Mouse (Mus musculus): Measurements from ENCODE around the gene Cdk5rap1. TPM values are rescaled to one million over a fixed set of nuclear protein-coding genes. Genes with fewer than 3 reads are reported as not detected.
"Not testable (repeated sequence)": the region's sequence is repeated elsewhere in the genome, so short reads cannot be mapped to it uniquely, and the experiment has no call there.

Gene Cdk5rap1
- polyA plus RNA-seq, 1 experiment from 2014 or later = 18.1 TPM

- no peak for TF ChIP-seq CTCF (IDR thresholded peaks at IDR 0.05)
- in situ Hi-C loops (cut with MboI; ENCODE audit: low pct_unique_long_range_greater_than_20kb) = no loop called here
Observed at GRCm38 (mm10) chr2:154379103-154379502, 6.3 kb upstream of the Cdk5rap1 start.

GRCm38 (mm10) chr2:154374807-154375601 lies 2.2 kb upstream of the Cdk5rap1 start:
- TF ChIP-seq CTCF (IDR thresholded peaks at IDR 0.05) = no peak
- DNase-seq (ENCODE audit: low read depth, low spot score) = no peak
- ChIA-PET CTCF (interaction anchor here (1.5 kb wide), 2 partner anchors 15 to 22 kb away, joined by 3 to 11 read pairs; no protein-coding TSS in a partner anchor), POLR2A (no interaction called here)
- ATAC-seq = no peak
- in situ Hi-C loops (cut with MboI; ENCODE audit: low pct_unique_long_range_greater_than_20kb) = loop anchor here (5.0 kb wide), 1 partner anchor 163 kb away; no protein-coding TSS in a partner anchor
- H3K27me3 ChIP-seq = no peaks in the 10 kb centered on the region

More at GRCm38 (mm10) chr2:154379103-154379502, 6.3 kb upstream of the Cdk5rap1 start:
- no peaks in the 10 kb centered on the region for H3K27me3 ChIP-seq
- ChIA-PET POLR2A (no interaction called here), CTCF (interaction anchor here (1.4 kb wide), 1 partner anchor 10 kb away, joined by 3 read pairs; no protein-coding TSS in a partner anchor)
- ATAC-seq (no peak), DNase-seq (ENCODE audit: low read depth, low spot score) (no peak)

GRCm38 (mm10) chr2:154373961-154374632 lies 1.3 kb upstream of the Cdk5rap1 start:
- CTCF ChIA-PET = interaction anchor here (0.7 to 1.5 kb wide), 5 partner anchors 11 to 23 kb away, joined by 3 to 11 read pairs (median 3); no protein-coding TSS in a partner anchor
- H3K27me3 ChIP-seq = no peaks in the 10 kb centered on the region
- POLR2A ChIA-PET = interaction anchor here (1.3 kb wide), 1 partner anchor 16 kb away, joined by 3 read pairs; no protein-coding TSS in a partner anchor
- in situ Hi-C loops (cut with MboI; ENCODE audit: low pct_unique_long_range_greater_than_20kb) = loop anchor here (5.0 kb wide), 1 partner anchor 162 kb away; no protein-coding TSS in a partner anchor
- no peak for ATAC-seq
- TF ChIP-seq CTCF (IDR thresholded peaks at IDR 0.05) = peak; percentile 86
- DNase-seq (ENCODE audit: low read depth, low spot score) = no peak

- no peak for TF ChIP-seq CTCF (IDR thresholded peaks at IDR 0.05)
- in situ Hi-C loops (cut with MboI; ENCODE audit: low pct_unique_long_range_greater_than_20kb) = loop anchor here (5.0 kb wide), 1 partner anchor 160 kb away; no protein-coding TSS in a partner anchor
- no peaks in the 10 kb centered on the region for H3K27me3 ChIP-seq
- ATAC-seq (peak; percentile 61), DNase-seq (ENCODE audit: low read depth, low spot score) (peak; percentile 48)
- ChIA-PET POLR2A (interaction anchor here (0.7 to 1.3 kb wide), 4 partner anchors 17 to 1568 kb away, joined by 3 to 6 read pairs (median 4); partner anchors contain the start of gene Gm15557), CTCF (interaction anchor here (0.7 to 1.3 kb wide), 4 partner anchors 8 to 36 kb away, joined by 3 read pairs; partner anchors contain the start of gene Snta1)
Observed at GRCm38 (mm10) chr2:154372151-154372829, 520 bp downstream of the Cdk5rap1 start.

- ChIA-PET POLR2A (no interaction called here), CTCF (no interaction called here)
- no peak for TF ChIP-seq CTCF (IDR thresholded peaks at IDR 0.05)
- in situ Hi-C loops (cut with MboI; ENCODE audit: low pct_unique_long_range_greater_than_20kb) = no loop called here
- ATAC-seq (no peak), DNase-seq (ENCODE audit: low read depth, low spot score) (no peak)
- H3K27me3 ChIP-seq = no peaks in the 10 kb centered on the region
Observed at GRCm38 (mm10) chr2:154367510-154367909, 5.3 kb downstream of the Cdk5rap1 start.

- in situ Hi-C loops (cut with MboI; ENCODE audit: low pct_unique_long_range_greater_than_20kb); POLR2A ChIA-PET; ATAC-seq; CTCF ChIA-PET; H3K27me3 ChIP-seq; DNase-seq (ENCODE audit: low read depth, low spot score): not testable (repeated sequence)
Observed at GRCm38 (mm10) chr2:154354000-154354425, 18.8 kb downstream of the Cdk5rap1 start.

- in situ Hi-C loops (cut with MboI; ENCODE audit: low pct_unique_long_range_greater_than_20kb) = no loop called here
- no peak for TF ChIP-seq CTCF (IDR thresholded peaks at IDR 0.05)
- ATAC-seq (no peak), DNase-seq (ENCODE audit: low read depth, low spot score) (no peak)
- POLR2A ChIA-PET = interaction anchor here (1.1 kb wide), 1 partner anchor 14 kb away, joined by 4 read pairs; no protein-coding TSS in a partner anchor
- CTCF ChIA-PET = no interaction called here
- no peaks in the 10 kb centered on the region for H3K27me3 ChIP-seq
Observed at GRCm38 (mm10) chr2:154348152-154348551, 24.7 kb downstream of the Cdk5rap1 start.

- TF ChIP-seq CTCF (IDR thresholded peaks at IDR 0.05) = no peak
- no peak for ATAC-seq
- no peak for DNase-seq (ENCODE audit: low read depth, low spot score)
- in situ Hi-C loops (cut with MboI; ENCODE audit: low pct_unique_long_range_greater_than_20kb) = no loop called here
- CTCF ChIA-PET = no interaction called here
- H3K27me3 ChIP-seq = no peaks in the 10 kb centered on the region
- POLR2A ChIA-PET = interaction anchor here (0.7 kb wide), 1 partner anchor 62 kb away, joined by 4 read pairs; no protein-coding TSS in a partner anchor
Observed at GRCm38 (mm10) chr2:154339356-154339755, 33.5 kb downstream of the Cdk5rap1 start.

- ATAC-seq (no peak), DNase-seq (ENCODE audit: low read depth, low spot score) (no peak)
- TF ChIP-seq CTCF (IDR thresholded peaks at IDR 0.05) = no peak
- POLR2A ChIA-PET = no interaction called here
- no peaks in the 10 kb centered on the region for H3K27me3 ChIP-seq
- CTCF ChIA-PET = no interaction called here
- in situ Hi-C loops (cut with MboI; ENCODE audit: low pct_unique_long_range_greater_than_20kb) = no loop called here
Observed at GRCm38 (mm10) chr2:154338161-154338560, 34.6 kb downstream of the Cdk5rap1 start.

GRCm38 (mm10) chr2:154335572-154335971 lies 37.2 kb downstream of the Cdk5rap1 start:
- ChIA-PET CTCF (no interaction called here), POLR2A (no interaction called here)
- H3K27me3 ChIP-seq = no peaks in the 10 kb centered on the region
- ATAC-seq (no peak), DNase-seq (ENCODE audit: low read depth, low spot score) (no peak)
- TF ChIP-seq CTCF (IDR thresholded peaks at IDR 0.05) = no peak
- in situ Hi-C loops (cut with MboI; ENCODE audit: low pct_unique_long_range_greater_than_20kb) = no loop called here
